Mouse (Mus musculus): ENCODE results near the gene Crlf3. TPM values are rescaled to one million over a fixed set of nuclear protein-coding genes. Genes with fewer than 3 reads are reported as not detected.

The Crlf3 gene
- polyA plus RNA-seq, 1 experiment from 2014 or later: 106 TPM

- Histone ChIP-seq H3K36me3 (replicated peaks) (peaks cover 94% of the 10 kb centered on the region), H3K9me3 (replicated peaks) (no peaks in the 10 kb centered on the region), H3K4me1 (replicated peaks) (no peaks in the 10 kb centered on the region), H3K4me2 (no peak overlapping the region), H3K9ac (no peak overlapping the region), H3K27me3 (no peaks in the 10 kb centered on the region), H3K27ac (replicated peaks) (no peak overlapping the region), H3K4me3 (replicated peaks) (no peak overlapping the region)
- WGBS (ENCODE audit: insufficient replicate concordance): 88% methylated on average over 4 of the region's 4 CpGs
- no peak for ATAC-seq (ENCODE audit: insufficient read depth)
Measured at GRCm38 (mm10) chr11:80062159-80062558, 18.6 kb downstream of the Crlf3 start.

- Histone ChIP-seq H3K27ac (replicated peaks) (no peak overlapping the region), H3K4me1 (replicated peaks) (no peaks in the 10 kb centered on the region), H3K9me3 (replicated peaks) (no peaks in the 10 kb centered on the region), H3K4me3 (replicated peaks) (no peak overlapping the region), H3K4me2 (no peak overlapping the region), H3K9ac (no peak overlapping the region), H3K36me3 (replicated peaks) (peaks cover 98% of the 10 kb centered on the region), H3K27me3 (no peaks in the 10 kb centered on the region)
- ATAC-seq (ENCODE audit: insufficient read depth): no peak
- WGBS (ENCODE audit: insufficient replicate concordance): 92% methylated on average over 9 of the region's 9 CpGs
Measured at GRCm38 (mm10) chr11:80056141-80056540, 24.6 kb downstream of the Crlf3 start.

GRCm38 (mm10) chr11:80054659-80055058, 26.1 kb downstream of the Crlf3 start:
- H3K9ac ChIP-seq: no peak overlapping the region
- no peaks in the 10 kb centered on the region for H3K4me1 ChIP-seq (replicated peaks)
- H3K4me2 ChIP-seq: no peak overlapping the region
- H3K9me3 ChIP-seq (replicated peaks): no peaks in the 10 kb centered on the region
- peaks cover 98% of the 10 kb centered on the region for H3K36me3 ChIP-seq (replicated peaks)
- ATAC-seq (ENCODE audit: insufficient read depth): no peak
- no peak overlapping the region for H3K27ac ChIP-seq (replicated peaks)
- H3K27me3 ChIP-seq: no peaks in the 10 kb centered on the region
- 75% methylated on average over 4 of the region's 4 CpGs for WGBS (ENCODE audit: insufficient replicate concordance)
- H3K4me3 ChIP-seq (replicated peaks): no peak overlapping the region

- H3K27me3 ChIP-seq: no peaks in the 10 kb centered on the region
- no peaks in the 10 kb centered on the region for H3K4me1 ChIP-seq (replicated peaks)
- no peak for ATAC-seq (ENCODE audit: insufficient read depth)
- H3K27ac ChIP-seq (replicated peaks): no peak overlapping the region
- H3K9ac ChIP-seq: no peak overlapping the region
- no peaks in the 10 kb centered on the region for H3K9me3 ChIP-seq (replicated peaks)
- no peak overlapping the region for H3K4me3 ChIP-seq (replicated peaks)
- peaks cover 98% of the 10 kb centered on the region for H3K36me3 ChIP-seq (replicated peaks)
- WGBS (ENCODE audit: insufficient replicate concordance): 88% methylated on average over 5 of the region's 5 CpGs
- H3K4me2 ChIP-seq: no peak overlapping the region
Measured at GRCm38 (mm10) chr11:80053171-80053570, 27.6 kb downstream of the Crlf3 start.

GRCm38 (mm10) chr11:80052456-80052855, 28.3 kb downstream of the Crlf3 start:
- Histone ChIP-seq H3K4me2 (no peak overlapping the region), H3K27me3 (no peaks in the 10 kb centered on the region), H3K9me3 (replicated peaks) (no peaks in the 10 kb centered on the region), H3K4me1 (replicated peaks) (no peaks in the 10 kb centered on the region), H3K36me3 (replicated peaks) (peaks cover 98% of the 10 kb centered on the region), H3K27ac (replicated peaks) (no peak overlapping the region), H3K9ac (no peak overlapping the region), H3K4me3 (replicated peaks) (no peak overlapping the region)
- 81% methylated on average over 7 of the region's 7 CpGs for WGBS (ENCODE audit: insufficient replicate concordance)
- no peak for ATAC-seq (ENCODE audit: insufficient read depth)

GRCm38 (mm10) chr11:80050088-80050487, 30.7 kb downstream of the Crlf3 start:
- H3K4me3 ChIP-seq (replicated peaks): no peak overlapping the region
- no peak overlapping the region for H3K4me2 ChIP-seq
- no peak overlapping the region for H3K9ac ChIP-seq
- peaks cover 93% of the 10 kb centered on the region for H3K36me3 ChIP-seq (replicated peaks)
- ATAC-seq (ENCODE audit: insufficient read depth): no peak
- H3K27ac ChIP-seq (replicated peaks): no peak overlapping the region
- no peaks in the 10 kb centered on the region for H3K4me1 ChIP-seq (replicated peaks)
- 63% methylated on average over 2 of the region's 2 CpGs for WGBS (ENCODE audit: insufficient replicate concordance)
- no peaks in the 10 kb centered on the region for H3K27me3 ChIP-seq
- H3K9me3 ChIP-seq (replicated peaks): no peaks in the 10 kb centered on the region

- WGBS (ENCODE audit: insufficient replicate concordance): 89% methylated on average over 7 of the region's 7 CpGs
- H3K27me3 ChIP-seq: no peaks in the 10 kb centered on the region
- no peak overlapping the region for H3K4me3 ChIP-seq (replicated peaks)
- no peak for ATAC-seq (ENCODE audit: insufficient read depth)
- no peak overlapping the region for H3K4me2 ChIP-seq
- no peaks in the 10 kb centered on the region for H3K4me1 ChIP-seq (replicated peaks)
- no peaks in the 10 kb centered on the region for H3K9me3 ChIP-seq (replicated peaks)
- H3K27ac ChIP-seq (replicated peaks): no peak overlapping the region
- H3K36me3 ChIP-seq (replicated peaks): peaks cover 89% of the 10 kb centered on the region
- no peak overlapping the region for H3K9ac ChIP-seq
Measured at GRCm38 (mm10) chr11:80046856-80047255, 33.9 kb downstream of the Crlf3 start.

- Histone ChIP-seq H3K4me3 (replicated peaks) (no peak overlapping the region), H3K9ac (no peak overlapping the region), H3K4me2 (no peak overlapping the region), H3K27me3 (no peaks in the 10 kb centered on the region), H3K36me3 (replicated peaks) (peaks cover 57% of the 10 kb centered on the region), H3K4me1 (replicated peaks) (no peaks in the 10 kb centered on the region), H3K9me3 (replicated peaks) (no peaks in the 10 kb centered on the region), H3K27ac (replicated peaks) (no peak overlapping the region)
- WGBS (ENCODE audit: insufficient replicate concordance): 78% methylated on average over 8 of the region's 8 CpGs
- ATAC-seq (ENCODE audit: insufficient read depth): no peak
Measured at GRCm38 (mm10) chr11:80043419-80043817, 37.4 kb downstream of the Crlf3 start.

- H3K27me3 ChIP-seq: no peaks in the 10 kb centered on the region
- no peak for ATAC-seq (ENCODE audit: insufficient read depth)
- no peak overlapping the region for H3K4me2 ChIP-seq
- WGBS (ENCODE audit: insufficient replicate concordance): 49% methylated on average over 10 of the region's 10 CpGs
- H3K9me3 ChIP-seq (replicated peaks): no peaks in the 10 kb centered on the region
- peaks cover 51% of the 10 kb centered on the region for H3K36me3 ChIP-seq (replicated peaks)
- no peaks in the 10 kb centered on the region for H3K4me1 ChIP-seq (replicated peaks)
- H3K9ac ChIP-seq: no peak overlapping the region
- H3K4me3 ChIP-seq (replicated peaks): no peak overlapping the region
- H3K27ac ChIP-seq (replicated peaks): no peak overlapping the region
Measured at GRCm38 (mm10) chr11:80042615-80043418, 38.0 kb downstream of the Crlf3 start.

- Histone ChIP-seq H3K36me3 (replicated peaks) (peaks cover 39% of the 10 kb centered on the region), H3K27ac (replicated peaks) (no peak overlapping the region), H3K9me3 (replicated peaks) (no peaks in the 10 kb centered on the region), H3K4me3 (replicated peaks) (no peak overlapping the region), H3K4me1 (replicated peaks) (no peaks in the 10 kb centered on the region), H3K27me3 (no peaks in the 10 kb centered on the region), H3K4me2 (no peak overlapping the region), H3K9ac (no peak overlapping the region)
- ATAC-seq (ENCODE audit: insufficient read depth): no peak
- 58% methylated on average over 8 of the region's 8 CpGs for WGBS (ENCODE audit: insufficient replicate concordance)
Measured at GRCm38 (mm10) chr11:80037495-80037894, 43.3 kb downstream of the Crlf3 start.

- Histone ChIP-seq H3K36me3 (replicated peaks) (peaks cover 84% of the 10 kb centered on the region), H3K4me3 (replicated peaks) (no peak overlapping the region), H3K9me3 (replicated peaks) (no peaks in the 10 kb centered on the region), H3K4me2 (no peak overlapping the region), H3K4me1 (replicated peaks) (no peaks in the 10 kb centered on the region), H3K27ac (replicated peaks) (no peak overlapping the region), H3K27me3 (no peaks in the 10 kb centered on the region), H3K9ac (no peak overlapping the region)
- 80% methylated on average over 4 of the region's 4 CpGs for WGBS (ENCODE audit: insufficient replicate concordance)
- no peak for ATAC-seq (ENCODE audit: insufficient read depth)
Measured at GRCm38 (mm10) chr11:80021306-80021705, 59.5 kb downstream of the Crlf3 start.

- WGBS (ENCODE audit: insufficient replicate concordance): 94% methylated on average over 1 of the region's 1 CpGs
- ATAC-seq (ENCODE audit: insufficient read depth): no peak
- Histone ChIP-seq H3K36me3 (replicated peaks) (peaks cover 84% of the 10 kb centered on the region), H3K4me2 (no peak overlapping the region), H3K9me3 (replicated peaks) (no peaks in the 10 kb centered on the region), H3K4me1 (replicated peaks) (no peaks in the 10 kb centered on the region), H3K27me3 (no peaks in the 10 kb centered on the region), H3K4me3 (replicated peaks) (no peak overlapping the region), H3K27ac (replicated peaks) (no peak overlapping the region), H3K9ac (no peak overlapping the region)
Measured at GRCm38 (mm10) chr11:80019792-80020191, 61.0 kb downstream of the Crlf3 start.

All from liver, embryonic 15.5 days (tissue).